Mouse (Mus musculus): Measurements from ENCODE around the gene Ankrd42.

Gene Ankrd42

GRCm38 (mm10) chr7:92637021-92637625, at the start of gene Ankrd42:
Gene Ankrd42, minus strand, starts transcription at chr7:92637142.
- peak; percentile 89 for DNase-seq

- no peak for DNase-seq
Measured at GRCm38 (mm10) chr7:92677346-92677745, 40.4 kb upstream of the Ankrd42 start.

GRCm38 (mm10) chr7:92675131-92675530, 38.2 kb upstream of the Ankrd42 start:
- DNase-seq: no peak

GRCm38 (mm10) chr7:92669507-92670471, 32.8 kb upstream of the Ankrd42 start, which contains the start of gene Pcf11:
Gene Pcf11, minus strand, starts transcription at chr7:92669934.
- DNase-seq: peak; percentile 99

GRCm38 (mm10) chr7:92668791-92669506, 32.0 kb upstream of the Ankrd42 start:
- peak; percentile 68 for DNase-seq

GRCm38 (mm10) chr7:92666274-92666820, 29.4 kb upstream of the Ankrd42 start:
- DNase-seq: no peak

GRCm38 (mm10) chr7:92658050-92658449, 21.1 kb upstream of the Ankrd42 start:
- DNase-seq: no peak

GRCm38 (mm10) chr7:92656386-92656785, 19.4 kb upstream of the Ankrd42 start:
- no peak for DNase-seq

- DNase-seq: no peak
Measured at GRCm38 (mm10) chr7:92653329-92653728, 16.4 kb upstream of the Ankrd42 start.

- DNase-seq: no peak
Measured at GRCm38 (mm10) chr7:92647790-92648189, 10.8 kb upstream of the Ankrd42 start.

GRCm38 (mm10) chr7:92642358-92642757, 5.4 kb upstream of the Ankrd42 start:
- DNase-seq: no peak

GRCm38 (mm10) chr7:92638050-92638449, 1.1 kb upstream of the Ankrd42 start:
- DNase-seq: no peak

GRCm38 (mm10) chr7:92636295-92637011, 489 bp downstream of the Ankrd42 start:
- no peak for DNase-seq

- peak; percentile 35 for DNase-seq
Measured at GRCm38 (mm10) chr7:92630167-92630566, 6.8 kb downstream of the Ankrd42 start.

- DNase-seq: no peak
Measured at GRCm38 (mm10) chr7:92624488-92624887, 12.5 kb downstream of the Ankrd42 start.

GRCm38 (mm10) chr7:92610830-92611229, 26.1 kb downstream of the Ankrd42 start:
- DNase-seq: no peak

- DNase-seq: no peak
Measured at GRCm38 (mm10) chr7:92604961-92605360, 32.0 kb downstream of the Ankrd42 start.

- no peak for DNase-seq
Measured at GRCm38 (mm10) chr7:92590842-92591241, 46.1 kb downstream of the Ankrd42 start.

GRCm38 (mm10) chr7:92589986-92590385, 47.0 kb downstream of the Ankrd42 start:
- no peak for DNase-seq

- no peak for DNase-seq
Measured at GRCm38 (mm10) chr7:92583567-92583966, 53.4 kb downstream of the Ankrd42 start.

GRCm38 (mm10) chr7:92580491-92581207, 56.3 kb downstream of the Ankrd42 start:
- peak; percentile 82 for DNase-seq

- no peak for DNase-seq
Measured at GRCm38 (mm10) chr7:92566775-92567174, 70.2 kb downstream of the Ankrd42 start.
